Mouse (Mus musculus) cortical plate, adult 2 months (tissue): Measurements from ENCODE around the gene Dok1.

Source experiments
- CTCF ChIP-seq: fragments of 200-500 bp; IDR thresholded peaks from 2 replicates; pipeline ENCODE4 v1.5.1; 2011; ENCODE audit warnings: mild to moderate bottlenecking, control low read depth, low read length; ENCODE audit not compliant: insufficient read depth; ENCODE audit errors: extremely low read depth
- POLR2A ChIP-seq: fragments of 200-500 bp; IDR thresholded peaks from 2 replicates; pipeline ENCODE4 v1.6.1; 2011; ENCODE audit warnings: mild to moderate bottlenecking, low read length, control low read depth; ENCODE audit not compliant: insufficient read depth; ENCODE audit errors: extremely low read depth

- no peak for TF ChIP-seq CTCF
- TF ChIP-seq POLR2A: no peak
These were observed 10.3 kb downstream of the Dok1 start for GRCm38 (mm10) chr6:83023008-83023407.
